ENCODE assay signal across 22 mouse cellular contexts in the genomic region with DNA sequence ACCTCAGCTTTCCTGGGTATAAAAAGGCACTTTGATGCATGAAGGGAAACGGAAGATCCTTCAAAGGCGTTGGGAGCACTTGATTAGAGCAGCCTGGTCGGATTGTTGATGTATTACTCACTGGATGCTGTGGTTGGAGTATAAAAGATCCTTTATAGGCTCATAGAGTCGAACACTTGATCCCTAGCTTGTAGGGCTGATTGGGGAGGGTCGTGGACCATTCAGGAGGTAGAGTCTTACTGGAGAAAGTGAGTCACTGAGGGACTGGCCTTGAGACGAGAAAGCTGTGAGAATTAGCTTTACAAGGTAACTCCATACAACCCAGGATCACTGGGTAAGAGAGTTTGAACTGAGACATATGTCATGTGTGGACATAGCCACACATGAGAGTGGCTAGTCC. TPM values are rescaled to one million over a fixed set of nuclear protein-coding genes. Genes with fewer than 3 reads are reported as not detected.
A peak's percentile ranks its signal among the peaks of the same experiment; 100 is the strongest.
DNase-seq lines count a peak whose midpoint lies in the region; ATAC-seq lines count a peak whose summit lies in the region.
"Had no signal": no experiment of that assay in that cellular context is flagged by ENCODE, and none has a peak within 500 bp of the region (broad histone marks: within the 10 kb centered on the region; RNA-seq: fewer than 3 reads in every experiment).

No protein-coding gene starts in this region.

- WGBS in forebrain, embryonic 11.5 days, result 76% methylated on average over 6 of the region's 6 CpGs
- 71% methylated on average over 6 of the region's 6 CpGs for WGBS in forebrain, embryonic 15.5 days
- 82% methylated on average over 6 of the region's 6 CpGs for WGBS in midbrain, embryonic 11.5 days
- 71% methylated on average over 6 of the region's 6 CpGs for WGBS in midbrain, embryonic 16.5 days

- H3K9ac ChIP-seq in forebrain, embryonic 11.5 days (ENCODE audit: low read length), result no peak overlapping the region
- no peak overlapping the region for H3K9ac ChIP-seq in forebrain, embryonic 15.5 days (replicated peaks)
- no peak overlapping the region for H3K9ac ChIP-seq in midbrain, embryonic 11.5 days (ENCODE audit: low read length)
- H3K9ac ChIP-seq in midbrain, embryonic 16.5 days (ENCODE audit: low read depth, low read length), result no peak overlapping the region
- H3K9ac ChIP-seq: forebrain, embryonic 12.5 days; hindbrain, embryonic 14.5 days had no signal

- H3K4me1 ChIP-seq in forebrain, embryonic 11.5 days (replicated peaks; ENCODE audit: control insufficient read depth, insufficient read depth, low read length), result no peaks in the 10 kb centered on the region
- no peaks in the 10 kb centered on the region for H3K4me1 ChIP-seq in forebrain, embryonic 15.5 days
- no peaks in the 10 kb centered on the region; the same call in 1 of the 2 replicates for H3K4me1 ChIP-seq in midbrain, embryonic 11.5 days (ENCODE audit: control insufficient read depth, insufficient read depth, low read length)
- peaks cover 8% of the 10 kb centered on the region for H3K4me1 ChIP-seq in midbrain, embryonic 16.5 days (ENCODE audit: control insufficient read depth, insufficient read depth, low read length)

- H3K4me3 ChIP-seq in forebrain, embryonic 11.5 days (ENCODE audit: low read depth, low read length), result no peak overlapping the region
- H3K4me3 ChIP-seq in forebrain, embryonic 15.5 days, result no peak overlapping the region
- H3K4me3 ChIP-seq in midbrain, embryonic 11.5 days (ENCODE audit: low read depth, low read length), result no peak overlapping the region
- no peak overlapping the region for H3K4me3 ChIP-seq in midbrain, embryonic 16.5 days (ENCODE audit: low read depth, low read length)
- H3K4me3 ChIP-seq: forebrain, embryonic 12.5 days had no signal

- no peaks in the 10 kb centered on the region for H3K27me3 ChIP-seq in forebrain, embryonic 11.5 days (ENCODE audit: control insufficient read depth, insufficient read depth, low read length)
- no peaks in the 10 kb centered on the region for H3K27me3 ChIP-seq in forebrain, embryonic 15.5 days
- H3K27me3 ChIP-seq in midbrain, embryonic 11.5 days (ENCODE audit: control insufficient read depth, insufficient read depth, low read length), result no peaks in the 10 kb centered on the region
- no peaks in the 10 kb centered on the region for H3K27me3 ChIP-seq in midbrain, embryonic 16.5 days (ENCODE audit: control insufficient read depth, insufficient read depth, low read depth, low read length)
- H3K27me3 ChIP-seq: forebrain, embryonic 12.5 days; Patski had no signal

- no peak overlapping the region for H3K27ac ChIP-seq in forebrain, embryonic 11.5 days (ENCODE audit: low read depth, low read length)
- H3K27ac ChIP-seq in forebrain, embryonic 15.5 days (replicated peaks), result no peak overlapping the region
- no peak overlapping the region for H3K27ac ChIP-seq in midbrain, embryonic 11.5 days (ENCODE audit: low read depth, low read length)
- no peak overlapping the region for H3K27ac ChIP-seq in midbrain, embryonic 16.5 days (ENCODE audit: low read length)
- H3K27ac ChIP-seq: forebrain, embryonic 12.5 days; hindbrain, embryonic 14.5 days; hindbrain, postnatal 0 days had no signal

- no peaks in the 10 kb centered on the region; the same call in 1 of the 2 replicates for H3K9me3 ChIP-seq in forebrain, embryonic 11.5 days (ENCODE audit: control insufficient read depth, low read length)
- H3K9me3 ChIP-seq in forebrain, embryonic 15.5 days, result no peaks in the 10 kb centered on the region
- no peaks in the 10 kb centered on the region for H3K9me3 ChIP-seq in midbrain, embryonic 11.5 days (ENCODE audit: control insufficient read depth, low read length)
- peaks cover 5% of the 10 kb centered on the region; the same call in 1 of the 2 replicates for H3K9me3 ChIP-seq in midbrain, embryonic 16.5 days (replicated peaks; ENCODE audit: control insufficient read depth, low read length, poor library complexity, severe bottlenecking)
- H3K9me3 ChIP-seq: forebrain, embryonic 12.5 days had no signal

- no peak overlapping the region for H3K4me2 ChIP-seq in forebrain, embryonic 11.5 days (ENCODE audit: low read depth, low read length, severe bottlenecking)
- no peak overlapping the region for H3K4me2 ChIP-seq in forebrain, embryonic 15.5 days (replicated peaks)
- no peak overlapping the region for H3K4me2 ChIP-seq in midbrain, embryonic 11.5 days
- H3K4me2 ChIP-seq in midbrain, embryonic 16.5 days (ENCODE audit: low read length), result no peak overlapping the region
- H3K4me2 ChIP-seq: forebrain, embryonic 12.5 days; heart, embryonic 11.5 days; hindbrain, embryonic 14.5 days had no signal

- ATAC-seq in forebrain, embryonic 11.5 days (replicated peaks; ENCODE audit: low FRiP score), result no peak
- ATAC-seq in forebrain, embryonic 15.5 days (replicated peaks), result no peak
- ATAC-seq in midbrain, embryonic 11.5 days (ENCODE audit: low FRiP score), result no peak
- no peak for ATAC-seq in midbrain, embryonic 16.5 days
- ATAC-seq: CD4-positive, CD25-positive, alpha-beta regulatory T cell, adult 4 months; forebrain, embryonic 16.5 days; hindbrain, postnatal 0 days; inflammation-experienced regulatory T-cells, adult 6 months; intestine, postnatal 0 days; Patski had no signal

- peak; percentile 11 for DNase-seq in forebrain, embryonic 11.5 days (ENCODE audit: low spot score)
- DNase-seq in midbrain, embryonic 11.5 days (ENCODE audit: low spot score, missing footprints), result peak; percentile 41
- DNase-seq in fibroblast of lung, adult 2 months (ENCODE audit: low read depth), result peak; percentile 56
- DNase-seq in heart, adult 11 months, result no peak
- DNase-seq: adrenal gland, postnatal 10 days; adrenal gland, postnatal 36 days; cerebellum, adult 18-20 months; cerebellum, adult 9-10 months; cerebellum, postnatal 14 days; gastrocnemius, postnatal 10 days; gastrocnemius, postnatal 36 days had no signal

- no peaks in the 10 kb centered on the region for H3K36me3 ChIP-seq in forebrain, embryonic 11.5 days (ENCODE audit: control insufficient read depth, insufficient read depth, low read length)
- H3K36me3 ChIP-seq in forebrain, embryonic 15.5 days, result no peaks in the 10 kb centered on the region
- H3K36me3 ChIP-seq in midbrain, embryonic 11.5 days (ENCODE audit: control insufficient read depth, insufficient read depth, low read length), result no peaks in the 10 kb centered on the region
- H3K36me3 ChIP-seq in midbrain, embryonic 16.5 days (ENCODE audit: control insufficient read depth, insufficient read depth, low read length), result no peaks in the 10 kb centered on the region
- H3K36me3 ChIP-seq: forebrain, embryonic 12.5 days had no signal

RNA-seq across cellular contexts. Expression of a gene that starts 30.7 kb away (rescaled TPM):
- polyA plus RNA-seq in forebrain, embryonic 11.5 days (2014; fragmentation: Nextera tagmentation; extraction: Ambion mirVana), result 17.9 and 20.8 TPM in 2 replicates
- 82.4 and 103 TPM in 2 replicates for polyA plus RNA-seq in forebrain, embryonic 15.5 days (2015; fragmentation: Nextera tagmentation; extraction: Ambion mirVana)
- 18.4 and 19.8 TPM in 2 replicates for polyA plus RNA-seq in midbrain, embryonic 11.5 days (2014; fragmentation: Nextera tagmentation; extraction: Ambion mirVana)
- 103 and 119 TPM in 2 replicates for polyA plus RNA-seq in midbrain, embryonic 16.5 days (2015; fragmentation: Nextera tagmentation; extraction: Ambion mirVana)
